Mouse (Mus musculus) testis, adult 2 months (tissue): ENCODE results near the gene Hba-x.

Experiments used
- CTCF ChIP-seq: fragments of 200-500 bp; IDR thresholded peaks from 2 replicates; pipeline ENCODE4 v1.5.1; 2012; ENCODE audit warnings: low read depth, mild to moderate bottlenecking, inconsistent platforms, low read length, moderate library complexity; ENCODE audit not compliant: control insufficient read depth, insufficient read depth, insufficient replicate concordance
- POLR2A ChIP-seq: fragments of 200-500 bp; IDR thresholded peaks from 2 replicates; pipeline ENCODE4 v1.6.1; 2012; ENCODE audit warnings: low read depth, mild to moderate bottlenecking, inconsistent platforms, low read length, moderate library complexity; ENCODE audit not compliant: control insufficient read depth

DNA sequence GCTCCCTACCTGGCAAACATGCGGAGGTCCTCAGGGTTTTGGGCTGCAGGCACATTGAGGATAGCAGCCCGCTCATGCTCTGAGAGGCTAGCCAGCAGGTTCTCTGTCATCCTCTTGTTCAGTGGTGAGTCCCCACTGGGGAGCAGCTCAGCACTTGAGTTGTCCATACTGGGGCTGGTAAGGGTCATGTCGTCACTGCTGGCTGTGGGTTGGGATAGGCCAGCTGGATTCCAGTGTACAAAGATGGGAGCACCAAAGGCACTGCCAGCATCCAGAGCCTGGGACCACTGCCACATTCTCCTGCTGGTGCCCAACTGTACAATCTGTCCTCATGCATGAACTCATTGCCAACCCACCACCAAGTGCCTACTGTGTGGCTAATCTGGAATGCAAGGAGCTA lies 42.3 kb upstream of the Hba-x start:
- TF ChIP-seq POLR2A (no peak), CTCF (no peak)
